Mouse (Mus musculus) C2C12 (cell line): ENCODE data around the gene Cdk17.

ENCODE experiments used
- CEBPB ChIP-seq: IDR thresholded peaks from one replicate; pipeline ENCODE4 v1.6.1; 2011; ENCODE audit warnings: low read depth, mild to moderate bottlenecking, control low read depth, moderate library complexity
- CTCF ChIP-seq: IDR thresholded peaks from one replicate; pipeline ENCODE4 v1.5.1; 2011; ENCODE audit not compliant: control insufficient read depth, insufficient read depth, insufficient read length
- MAX ChIP-seq: IDR thresholded peaks from one replicate; pipeline ENCODE4 v1.6.1; 2011; ENCODE audit warnings: mild to moderate bottlenecking, control low read depth

GRCm38 (mm10) chr10:93250436-93251317 lies 90.0 kb downstream of the Cdk17 start:
- TF ChIP-seq CTCF (no peak), CEBPB (no peak), MAX (no peak)
